Mouse (Mus musculus) CH12.LX (cell line): Measurements from ENCODE around the gene Zfhx3.

ENCODE experiments used
- BHLHE40 ChIP-seq: IDR thresholded peaks from 2 replicates; pipeline ENCODE4 v1.6.1; 2011; ENCODE audit warnings: mild to moderate bottlenecking, low read depth, low read length, improper control_type of control experiment
- CHD2 ChIP-seq: IDR thresholded peaks from 2 replicates; pipeline ENCODE4 v1.6.1; 2011; ENCODE audit warnings: low read length, improper control_type of control experiment
- CTCF ChIP-seq, 2 experiments: IDR thresholded peaks in 1 of 2; conservative IDR thresholded peaks in 1 of 2; 2 replicates each; pipeline ENCODE4 v1.5.1; 2011 to 2012; ENCODE audit warnings: low read depth in 2 of 2, low read length in 2 of 2, improper control_type of control experiment in 1 of 2, inconsistent platforms in 1 of 2, mild to moderate bottlenecking in 1 of 2, moderate library complexity in 1 of 2
- EP300 ChIP-seq: IDR thresholded peaks from 2 replicates; pipeline ENCODE4 v1.6.1; 2011; ENCODE audit warnings: low read length, improper control_type of control experiment
- IRF4 ChIP-seq: IDR thresholded peaks from 2 replicates; pipeline ENCODE4 v1.6.1; 2014; ENCODE audit warnings: low read depth, mild to moderate bottlenecking, inconsistent platforms, low read length, improper control_type of control experiment
- KAT2A ChIP-seq: IDR thresholded peaks from 2 replicates; pipeline ENCODE4 v1.6.1; 2012; ENCODE audit warnings: low read length, improper control_type of control experiment, inconsistent platforms; ENCODE audit not compliant: insufficient replicate concordance
- MAZ ChIP-seq: IDR thresholded peaks from 2 replicates; pipeline ENCODE4 v1.6.1; 2012; ENCODE audit warnings: low read depth, mild to moderate bottlenecking, inconsistent platforms, low read length, improper control_type of control experiment, moderate library complexity
- MYC ChIP-seq: IDR thresholded peaks from 2 replicates; pipeline ENCODE4 v1.6.1; 2011; ENCODE audit warnings: low read depth, mild to moderate bottlenecking, improper control_type of control experiment, low read length
- NELFE ChIP-seq: IDR thresholded peaks from 2 replicates; pipeline ENCODE4 v1.6.1; 2011; ENCODE audit warnings: low read depth, low read length, improper control_type of control experiment
- POLR2A ChIP-seq: IDR thresholded peaks from 2 replicates; pipeline ENCODE4 v1.6.1; 2011; ENCODE audit warnings: low read depth, mild to moderate bottlenecking, improper control_type of control experiment, low read length
- SIN3A ChIP-seq: IDR thresholded peaks from 2 replicates; pipeline ENCODE4 v1.6.1; 2012; ENCODE audit warnings: low read length, improper control_type of control experiment, inconsistent platforms
- TBP ChIP-seq: conservative IDR thresholded peaks from 2 replicates; pipeline ENCODE4 v1.6.1; 2011; ENCODE audit warnings: low read depth, low read length, improper control_type of control experiment
- UBTF ChIP-seq: IDR thresholded peaks from 2 replicates; pipeline ENCODE4 v1.6.1; 2012; ENCODE audit warnings: low read depth, mild to moderate bottlenecking, inconsistent platforms, low read length, improper control_type of control experiment, moderate library complexity
- ZNF384 ChIP-seq: IDR thresholded peaks from 2 replicates; pipeline ENCODE4 v1.6.1; 2012; ENCODE audit warnings: low read depth, low read length, improper control_type of control experiment, inconsistent platforms

GRCm38 (mm10) chr8:108936695-108937448, 994.4 kb downstream of the Zfhx3 start:
- TF ChIP-seq CTCF (conservative IDR thresholded peaks at IDR 0.05 in 1 of 2, IDR thresholded peaks at IDR 0.05 in 1 of 2; ENCODE audit: low read depth in 2 of 2, low read length in 2 of 2) (no peak), KAT2A (no peak), MYC (no peak), POLR2A (no peak), CHD2 (no peak), BHLHE40 (no peak), MAZ (no peak), EP300 (no peak), ZNF384 (no peak), TBP (no peak), UBTF (no peak), SIN3A (no peak), NELFE (no peak), IRF4 (no peak)
